Mouse (Mus musculus) adrenal gland, adult (tissue): ENCODE measurements at regions not wholly inside any gene's neighbourhood (a gene's known extent, or its start where the extent isn't known, plus 50 kb on each side); places are given as distances from the start of the nearest gene placed in this dataset.
A peak's percentile ranks its signal among the peaks of the same experiment; 100 is the strongest.

Experiments used
- DNase-seq, 2 experiments: peaks; one replicate each; pipeline ENCODE4 v3.0.0; 2022 to 2023; ENCODE audit warnings: low spot score in 1 of 2; ENCODE audit not compliant: inconsistent age in 2 of 2

DNA sequence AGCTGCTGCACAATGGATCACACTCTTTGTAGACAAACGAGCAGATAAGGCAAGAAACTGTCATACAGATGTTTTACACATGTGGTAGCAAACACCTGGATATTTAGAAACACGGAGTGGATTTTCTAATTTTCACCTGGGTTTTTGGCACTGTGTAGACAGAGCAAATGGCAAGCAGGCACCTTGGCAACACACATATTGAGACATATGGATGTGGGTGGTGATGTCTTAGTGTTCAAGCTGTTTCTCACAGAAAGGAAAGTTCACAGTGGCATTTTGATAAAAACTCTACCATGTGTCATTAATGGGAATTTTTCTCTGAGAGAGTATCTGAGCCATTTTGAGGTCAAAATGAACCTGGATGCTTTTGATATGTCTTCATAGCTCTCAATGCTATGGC, 417.9 kb upstream of the Megf9 start:
- no peak for DNase-seq

DNA sequence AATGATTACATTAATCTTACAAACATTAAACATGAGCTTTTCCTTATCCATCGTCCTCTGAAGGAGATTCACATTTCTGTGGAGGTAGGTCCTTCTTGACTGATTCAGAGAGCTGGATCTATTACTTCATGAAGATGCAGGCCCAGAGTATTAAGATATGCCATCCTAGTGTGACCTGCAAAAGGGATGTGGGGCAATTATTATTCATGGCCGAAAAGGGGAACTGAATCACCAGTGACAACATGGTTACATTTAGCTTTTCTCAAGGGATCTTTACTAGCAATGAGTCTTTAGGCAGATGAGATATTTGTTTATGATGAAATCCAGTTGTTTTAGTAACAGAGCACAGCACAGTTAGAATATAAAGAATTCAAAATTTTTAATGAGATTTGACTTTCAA, 405.4 kb upstream of the Megf9 start:
- no peak for DNase-seq

DNA sequence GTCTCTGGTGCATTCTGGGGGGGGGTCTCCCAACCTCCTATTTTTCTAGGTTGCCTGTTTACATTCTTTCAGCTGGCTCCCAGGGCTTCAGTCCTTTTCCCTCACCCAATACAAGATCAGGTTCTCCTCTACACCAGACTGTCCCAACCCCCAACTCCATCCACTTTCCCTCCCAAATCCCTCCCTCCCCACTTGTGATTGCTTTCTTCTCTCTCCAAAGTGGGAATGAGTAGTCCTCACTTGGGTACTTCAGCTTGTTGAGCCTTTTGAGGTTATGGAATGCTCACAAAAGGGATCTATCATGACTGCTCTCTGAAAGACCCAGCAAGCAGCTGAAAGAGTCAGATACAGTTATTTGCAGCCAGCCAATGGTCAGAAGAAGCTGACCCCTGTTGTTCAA, 399.3 kb upstream of the Megf9 start:
- DNase-seq, result no peak

DNA sequence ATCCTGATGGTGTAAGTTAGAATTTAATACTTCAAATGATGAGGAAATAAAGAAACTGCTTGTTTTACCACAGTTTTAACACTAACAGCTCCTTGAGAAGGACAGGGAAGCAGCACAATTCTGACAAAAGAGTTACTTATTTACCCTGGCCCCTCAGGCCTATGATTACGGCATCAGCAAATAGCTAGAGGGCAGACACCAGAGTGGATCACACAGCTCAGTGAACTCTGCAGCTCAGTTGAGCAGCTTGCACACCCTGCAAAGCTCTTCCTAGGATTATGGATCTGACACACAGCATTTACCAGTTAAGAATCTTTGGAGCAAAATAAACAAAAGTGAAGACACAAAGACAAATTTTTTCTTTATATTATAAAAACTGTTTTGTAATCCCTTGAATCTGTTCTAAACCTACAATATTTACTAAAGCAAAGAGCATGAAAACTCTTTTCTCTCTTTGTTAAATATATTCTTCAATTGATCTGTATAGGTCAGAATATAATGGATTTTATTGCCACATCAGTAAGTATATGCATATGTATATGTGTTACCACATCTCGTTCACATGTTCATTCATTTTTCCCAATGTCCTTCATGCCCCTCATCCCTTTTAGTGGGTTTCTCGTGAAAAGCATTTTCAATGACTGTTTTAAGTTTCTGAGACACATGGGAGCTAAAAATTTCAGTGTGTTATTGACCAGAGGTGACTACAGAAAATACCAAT, 387.3 kb upstream of the Megf9 start:
- DNase-seq, result no peak

DNA sequence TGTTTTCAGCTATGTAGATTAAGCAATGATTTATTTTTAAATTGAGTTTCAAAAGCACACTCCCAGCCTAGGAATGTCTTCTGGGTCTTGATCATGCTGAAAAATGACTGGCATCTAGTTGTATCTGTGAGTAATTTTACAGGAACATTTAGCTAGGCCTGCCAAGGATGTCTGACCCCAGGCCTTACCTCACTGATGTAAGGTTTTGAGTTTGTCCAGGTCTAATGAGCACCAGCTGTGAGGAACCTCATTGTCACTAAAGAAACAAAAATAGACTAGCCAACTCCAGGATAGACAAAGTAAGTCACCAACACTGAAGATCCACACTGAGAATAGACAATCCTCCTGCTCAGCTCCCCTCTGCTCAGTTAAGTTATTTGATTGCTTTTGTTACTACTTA, 379.8 kb upstream of the Megf9 start:
- DNase-seq, result no peak

DNA sequence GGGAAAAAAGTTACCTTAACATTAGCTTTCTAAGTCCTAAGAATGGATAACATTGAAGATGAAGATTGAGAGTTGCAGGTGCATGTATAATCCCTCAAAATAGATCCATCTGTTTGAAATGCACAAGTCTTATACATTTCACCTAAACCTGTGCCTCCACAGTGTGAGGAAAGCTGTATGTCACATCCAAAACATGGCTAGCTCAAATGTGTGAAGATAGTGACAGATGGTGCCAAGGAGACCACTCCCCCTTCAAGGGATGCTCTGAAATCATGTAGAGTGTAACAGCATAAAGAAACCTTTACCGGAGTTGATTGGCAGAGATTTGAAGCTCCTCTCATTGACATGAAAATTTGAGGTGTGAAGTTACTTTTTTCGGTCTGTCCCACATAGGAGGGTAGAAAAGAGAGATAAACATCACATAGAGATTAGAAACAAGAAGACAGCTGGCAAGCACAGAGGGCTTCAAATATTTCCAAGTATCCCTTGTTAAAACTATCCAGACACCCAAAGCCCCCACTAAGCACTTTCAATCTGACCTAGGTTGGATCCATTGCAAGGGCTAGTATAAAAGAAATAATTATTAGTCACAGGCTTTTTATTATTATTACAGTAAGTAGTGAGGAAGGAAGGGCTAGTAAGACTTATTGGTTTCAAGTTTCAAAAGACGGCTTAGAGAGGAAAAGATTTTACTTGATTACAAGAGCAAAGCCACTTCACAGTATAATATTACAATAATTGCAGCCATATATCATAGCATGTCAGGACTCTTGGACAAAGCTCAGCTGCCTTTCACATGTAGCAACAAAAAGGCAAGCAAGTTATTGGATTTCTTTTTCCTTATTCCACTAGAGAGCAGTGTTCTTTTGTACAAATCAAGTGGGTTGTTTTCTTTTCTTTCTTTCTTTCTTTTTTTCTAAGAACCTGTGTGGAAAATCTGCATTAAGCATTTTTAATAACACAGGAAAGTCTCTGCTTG, 372.3 kb upstream of the Megf9 start:
- DNase-seq, result peak in 1 of 2 experiments; percentile 15
